Mouse (Mus musculus) MEL (cell line): ENCODE measurements around the gene Tuba4a.

Experiments
- CTCF ChIP-seq, 3 experiments: IDR thresholded peaks in 2 of 3; conservative IDR thresholded peaks in 1 of 3; 2 replicates each; pipeline ENCODE4 v1.5.1; 2011 to 2012; ENCODE audit warnings: low read length in 3 of 3, low read depth in 2 of 3, mild to moderate bottlenecking in 2 of 3, improper control_type of control experiment in 1 of 3, inconsistent platforms in 1 of 3, mixed read lengths in 1 of 3, moderate library complexity in 1 of 3; ENCODE audit not compliant: control insufficient read depth in 1 of 3, insufficient read depth in 1 of 3, poor library complexity in 1 of 3, severe bottlenecking in 1 of 3
- E2F4 ChIP-seq: IDR thresholded peaks from 2 replicates; pipeline ENCODE4 v1.6.1; 2011; ENCODE audit warnings: low read depth, low read length, improper control_type of control experiment, borderline replicate concordance
- ELF1 ChIP-seq: IDR thresholded peaks from 2 replicates; pipeline ENCODE4 v1.6.1; 2014; ENCODE audit warnings: low read depth, mild to moderate bottlenecking, inconsistent platforms, low read length, improper control_type of control experiment, moderate library complexity
- HCFC1 ChIP-seq: IDR thresholded peaks from 2 replicates; pipeline ENCODE4 v1.6.1; 2012; ENCODE audit warnings: low read depth, mild to moderate bottlenecking, inconsistent platforms, low read length, improper control_type of control experiment, moderate library complexity
- MAFK ChIP-seq: IDR thresholded peaks from 2 replicates; pipeline ENCODE4 v1.6.1; 2011; ENCODE audit warnings: low read depth, mild to moderate bottlenecking, low read length, improper control_type of control experiment, borderline replicate concordance
- MYC ChIP-seq: IDR thresholded peaks from 2 replicates; pipeline ENCODE4 v1.6.1; 2011; ENCODE audit warnings: low read depth, mild to moderate bottlenecking, low read length, improper control_type of control experiment, moderate library complexity
- POLR2A ChIP-seq, 2 experiments: IDR thresholded peaks; 2 replicates each; pipeline ENCODE4 v1.6.1; 2011 to 2012; ENCODE audit warnings: low read length in 2 of 2, mild to moderate bottlenecking in 2 of 2, control low read depth in 1 of 2, improper control_type of control experiment in 1 of 2, low read depth in 1 of 2, moderate library complexity in 1 of 2; ENCODE audit not compliant: control insufficient read depth in 1 of 2, insufficient read depth in 1 of 2, poor library complexity in 1 of 2
- POLR2AphosphoS5 ChIP-seq: IDR thresholded peaks from 2 replicates; pipeline ENCODE4 v1.6.1; 2012; ENCODE audit warnings: low read depth, borderline replicate concordance, mild to moderate bottlenecking, inconsistent platforms, low read length, moderate library complexity, mixed read lengths
- UBTF ChIP-seq: IDR thresholded peaks from 2 replicates; pipeline ENCODE4 v1.6.1; 2012; ENCODE audit warnings: low read depth, mild to moderate bottlenecking, inconsistent platforms, low read length, improper control_type of control experiment, moderate library complexity, borderline replicate concordance; ENCODE audit not compliant: insufficient read depth
- ZKSCAN1 ChIP-seq: IDR thresholded peaks from 2 replicates; pipeline ENCODE4 v1.6.1; 2012; ENCODE audit warnings: low read depth, mild to moderate bottlenecking, inconsistent platforms, low read length, improper control_type of control experiment, moderate library complexity

DNA sequence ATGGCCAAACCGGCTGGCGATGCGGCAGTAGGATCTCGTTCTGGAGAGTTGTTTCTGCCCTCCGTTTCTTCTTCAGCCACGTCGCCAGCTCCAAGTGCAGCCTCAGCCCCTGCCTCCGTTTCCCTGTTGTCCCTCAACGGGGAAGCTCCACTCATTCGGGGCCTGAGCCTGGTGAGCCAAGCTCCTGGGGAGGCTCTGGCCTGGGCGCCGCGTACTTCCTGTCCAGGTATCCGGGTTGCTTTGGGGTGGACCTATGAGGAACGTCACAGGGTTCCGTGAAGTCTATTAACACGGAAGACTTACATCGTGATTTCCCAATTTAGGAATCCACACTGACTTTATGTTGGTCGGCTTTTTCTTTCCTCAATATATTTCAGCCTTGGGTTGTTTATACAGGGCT lies 27.2 kb downstream of the Tuba4a start:
- TF ChIP-seq POLR2AphosphoS5 (no peak), ELF1 (0 out of 2 replicates have a peak, but pooled peaks have one; percentile 52), CTCF (IDR thresholded peaks at IDR 0.05 in 2 of 3, conservative IDR thresholded peaks at IDR 0.05 in 1 of 3; ENCODE audit: control insufficient read depth in 1 of 3, insufficient read depth in 1 of 3, low read depth in 2 of 3, low read length in 3 of 3, poor library complexity in 1 of 3, severe bottlenecking in 1 of 3) (no peak), POLR2A (IDR thresholded peaks at IDR 0.05; ENCODE audit: control insufficient read depth in 1 of 2, insufficient read depth in 1 of 2, low read depth in 1 of 2, low read length in 2 of 2, poor library complexity in 1 of 2) (0 out of 4 replicates have a peak, but pooled peaks of 1 of the 2 experiments have one; percentile 16), E2F4 (no peak), HCFC1 (peak; percentile 37; the same call in 1 of the 2 replicates), MYC (no peak), MAFK (no peak), UBTF (no peak), ZKSCAN1 (no peak)
